Mouse (Mus musculus) MEL (cell line): ENCODE data around the gene Adgb. TPM values are rescaled to one million over a fixed set of nuclear protein-coding genes. Genes with fewer than 3 reads are reported as not detected.

Source experiments
- DNase-seq: peaks from one replicate; pipeline ENCODE4 v3.0.0; 2011; ENCODE audit warnings: low read depth, low spot score
- H3K27ac ChIP-seq: 2 replicates; pipeline ENCODE4 v1.5.1; 2012; ENCODE audit warnings: low read depth, mild to moderate bottlenecking, control low read depth, low read length, moderate library complexity; ENCODE audit not compliant: control insufficient read depth
- H3K27me3 ChIP-seq, 2 experiments: fragments of 150-350 bp in 1 of 2; sonication (generic) in 1 of 2; 2 replicates each; pipeline ENCODE4 v1.6.1; 2012; ENCODE audit warnings: low read length in 2 of 2, mild to moderate bottlenecking in 2 of 2, improper control_type of control experiment in 1 of 2, moderate library complexity in 1 of 2; ENCODE audit not compliant: insufficient read depth in 2 of 2, control insufficient read depth in 1 of 2
- H3K36me3 ChIP-seq, 2 experiments: 2 replicates each; pipeline ENCODE4 v1.6.1; 2012 to 2014; ENCODE audit warnings: low read length in 2 of 2, improper control_type of control experiment in 1 of 2, inconsistent platforms in 1 of 2, mild to moderate bottlenecking in 1 of 2; ENCODE audit not compliant: insufficient read depth in 2 of 2, control insufficient read depth in 1 of 2
- H3K4me1 ChIP-seq, 2 experiments: fragments of 150-350 bp in 1 of 2; sonication (generic) in 1 of 2; 2 replicates each; pipeline ENCODE4 v1.6.1; 2012; ENCODE audit warnings: low read length in 2 of 2, improper control_type of control experiment in 1 of 2, mild to moderate bottlenecking in 1 of 2; ENCODE audit not compliant: insufficient read depth in 2 of 2, control insufficient read depth in 1 of 2
- H3K4me3 ChIP-seq, 2 experiments: fragments of 150-350 bp in 1 of 2; sonication (generic) in 1 of 2; 2 replicates each; pipeline ENCODE4 v1.5.1; 2012; ENCODE audit warnings: low read depth in 2 of 2, low read length in 2 of 2, mild to moderate bottlenecking in 2 of 2, moderate library complexity in 2 of 2, control low read depth in 1 of 2, improper control_type of control experiment in 1 of 2; ENCODE audit not compliant: control insufficient read depth in 1 of 2, insufficient read depth in 1 of 2
- H3K79me2 ChIP-seq: 2 replicates; pipeline ENCODE4 v1.6.1; 2012; ENCODE audit warnings: mild to moderate bottlenecking, low read length, moderate library complexity; ENCODE audit not compliant: control insufficient read depth, poor library complexity, insufficient read depth
- H3K9ac ChIP-seq: 2 replicates; pipeline ENCODE4 v1.6.1; 2012; ENCODE audit warnings: low read depth, mild to moderate bottlenecking, control low read depth, low read length, moderate library complexity; ENCODE audit not compliant: control insufficient read depth, poor library complexity, severe bottlenecking
- H3K9me3 ChIP-seq: fragments of 150-350 bp; sonication (generic); replicated peaks from 2 replicates; pipeline ENCODE4 v1.6.1; 2012; ENCODE audit warnings: mild to moderate bottlenecking, low read length, improper control_type of control experiment, moderate library complexity; ENCODE audit not compliant: insufficient read depth
- BHLHE40 ChIP-seq: IDR thresholded peaks from 2 replicates; pipeline ENCODE4 v1.6.1; 2012; ENCODE audit warnings: low read depth, mild to moderate bottlenecking, inconsistent platforms, low read length, improper control_type of control experiment, borderline replicate concordance
- CTCF ChIP-seq, 3 experiments: IDR thresholded peaks in 2 of 3; conservative IDR thresholded peaks in 1 of 3; 2 replicates each; pipeline ENCODE4 v1.5.1; 2011 to 2012; ENCODE audit warnings: low read length in 3 of 3, low read depth in 2 of 3, mild to moderate bottlenecking in 2 of 3, improper control_type of control experiment in 1 of 3, inconsistent platforms in 1 of 3, mixed read lengths in 1 of 3, moderate library complexity in 1 of 3; ENCODE audit not compliant: control insufficient read depth in 1 of 3, insufficient read depth in 1 of 3, poor library complexity in 1 of 3, severe bottlenecking in 1 of 3
- ETS1 ChIP-seq: IDR thresholded peaks from 2 replicates; pipeline ENCODE4 v1.6.1; 2012; ENCODE audit warnings: low read depth, mild to moderate bottlenecking, inconsistent platforms, low read length, improper control_type of control experiment, moderate library complexity
- GABPA ChIP-seq: IDR thresholded peaks from 2 replicates; pipeline ENCODE4 v1.6.1; 2012; ENCODE audit warnings: low read depth, mild to moderate bottlenecking, inconsistent platforms, low read length, improper control_type of control experiment, moderate library complexity
- GATA1 ChIP-seq: IDR thresholded peaks from 2 replicates; pipeline ENCODE4 v1.6.1; 2011; ENCODE audit warnings: low read depth, low read length, improper control_type of control experiment
- KAT2A ChIP-seq: conservative IDR thresholded peaks from 2 replicates; pipeline ENCODE4 v1.6.1; 2012; ENCODE audit warnings: low read depth, low read length, improper control_type of control experiment, inconsistent platforms
- MAX ChIP-seq: IDR thresholded peaks from 2 replicates; pipeline ENCODE4 v1.6.1; 2011; ENCODE audit warnings: low read length, improper control_type of control experiment
- MEF2A ChIP-seq: IDR thresholded peaks from 2 replicates; pipeline ENCODE4 v1.6.1; 2014; ENCODE audit warnings: low read depth, mild to moderate bottlenecking, inconsistent platforms, low read length, improper control_type of control experiment; ENCODE audit not compliant: poor library complexity, insufficient replicate concordance, severe bottlenecking; ENCODE audit errors: extremely low read depth
- MXI1 ChIP-seq: IDR thresholded peaks from 2 replicates; pipeline ENCODE4 v1.6.1; 2011; ENCODE audit warnings: mild to moderate bottlenecking, low read depth, low read length, improper control_type of control experiment
- MYB ChIP-seq: IDR thresholded peaks from 2 replicates; pipeline ENCODE4 v1.6.1; 2011; ENCODE audit warnings: mild to moderate bottlenecking, low read depth, low read length, improper control_type of control experiment
- NELFE ChIP-seq: IDR thresholded peaks from 2 replicates; pipeline ENCODE4 v1.6.1; 2011; ENCODE audit warnings: low read depth, low read length, improper control_type of control experiment
- NRF1 ChIP-seq: IDR thresholded peaks from 2 replicates; pipeline ENCODE4 v1.6.1; 2014; ENCODE audit warnings: low read depth, mild to moderate bottlenecking, inconsistent platforms, low read length, improper control_type of control experiment, moderate library complexity; ENCODE audit not compliant: poor library complexity, insufficient read depth, severe bottlenecking
- POLR2AphosphoS5 ChIP-seq: IDR thresholded peaks from 2 replicates; pipeline ENCODE4 v1.6.1; 2012; ENCODE audit warnings: low read depth, borderline replicate concordance, mild to moderate bottlenecking, inconsistent platforms, low read length, moderate library complexity, mixed read lengths
- RAD21 ChIP-seq: IDR thresholded peaks from 2 replicates; pipeline ENCODE4 v1.6.1; 2011; ENCODE audit warnings: mild to moderate bottlenecking, low read depth, low read length, improper control_type of control experiment
- TAL1 ChIP-seq: IDR thresholded peaks from 2 replicates; pipeline ENCODE4 v1.6.1; 2012; ENCODE audit warnings: mild to moderate bottlenecking, inconsistent platforms, low read length, moderate library complexity, mixed read lengths
- ZC3H11A ChIP-seq: IDR thresholded peaks from 2 replicates; pipeline ENCODE4 v1.6.1; 2012; ENCODE audit warnings: low read depth, mild to moderate bottlenecking, inconsistent platforms, low read length, improper control_type of control experiment
- polyA plus RNA-seq, 2 experiments: library from polyadenylated mRNA; stranded (reverse) in 1 of 2; unstranded in 1 of 2; fragments of >175 nt in 1 of 2; fragments of >200 nt in 1 of 2; gene quantifications; 2 replicates each; pipeline versions ENCODE4 v1.2.1 to v1.2.4; 2012; ENCODE audit warnings: low replicate concordance in 2 of 2, low read depth in 1 of 2; ENCODE audit not compliant: insufficient read length in 2 of 2, insufficient read depth in 1 of 2, missing spikeins in 1 of 2
- total RNA-seq: library from RNA; depleted of rRNA; stranded (reverse); fragments of 300-350 nt; gene quantifications from 2 replicates; pipeline ENCODE4 v1.2.3, GENCODE M21; 2012

Gene Adgb
- total and polyA plus RNA-seq, 3 experiments, result not detected

- no peaks in the 10 kb centered on the region for H3K79me2 ChIP-seq
- TF ChIP-seq NELFE, result no peak
- no peak for TF ChIP-seq RAD21
- no peak for TF ChIP-seq POLR2AphosphoS5
- no peak for TF ChIP-seq MXI1
- no peak for TF ChIP-seq MAX
- TF ChIP-seq BHLHE40, result no peak
- no peak for TF ChIP-seq NRF1
- no peaks in the 10 kb centered on the region for H3K27me3 ChIP-seq
- no peaks in the 10 kb centered on the region for H3K4me1 ChIP-seq
- H3K9me3 ChIP-seq, result no peaks in the 10 kb centered on the region
- H3K4me3 ChIP-seq, result no peak overlapping the region
- no peak overlapping the region for H3K27ac ChIP-seq
- no peaks in the 10 kb centered on the region for H3K36me3 ChIP-seq
- DNase-seq, result no peak
- no peak overlapping the region for H3K9ac ChIP-seq
Observed at GRCm38 (mm10) chr10:10429032-10429431, 43.1 kb downstream of the Adgb start.

GRCm38 (mm10) chr10:10424383-10424782, 47.7 kb downstream of the Adgb start:
- Histone ChIP-seq H3K4me3 (no peak overlapping the region), H3K27ac (no peak overlapping the region)
- no peak for DNase-seq

GRCm38 (mm10) chr10:10411046-10411445, 61.1 kb downstream of the Adgb start:
- TF ChIP-seq MAX (no peak), MYB (no peak), ZC3H11A (no peak), TAL1 (no peak), GABPA (no peak), KAT2A (no peak), CTCF (IDR thresholded peaks at IDR 0.05 in 2 of 3, conservative IDR thresholded peaks at IDR 0.05 in 1 of 3; ENCODE audit: control insufficient read depth in 1 of 3, insufficient read depth in 1 of 3, low read depth in 2 of 3, low read length in 3 of 3, poor library complexity in 1 of 3, severe bottlenecking in 1 of 3) (no peak), ETS1 (no peak), MEF2A (no peak)
- Histone ChIP-seq H3K9ac (no peak overlapping the region), H3K36me3 (no peaks in the 10 kb centered on the region), H3K4me3 (no peak overlapping the region), H3K9me3 (no peaks in the 10 kb centered on the region), H3K27me3 (no peaks in the 10 kb centered on the region), H3K4me1 (no peaks in the 10 kb centered on the region), H3K79me2 (no peaks in the 10 kb centered on the region), H3K27ac (no peak overlapping the region)
- no peak for DNase-seq

More at GRCm38 (mm10) chr10:10424383-10424782, 47.7 kb downstream of the Adgb start:
- Histone ChIP-seq H3K36me3 (no peaks in the 10 kb centered on the region), H3K9ac (no peak overlapping the region), H3K4me1 (no peaks in the 10 kb centered on the region), H3K27me3 (no peaks in the 10 kb centered on the region), H3K9me3 (no peaks in the 10 kb centered on the region), H3K79me2 (no peaks in the 10 kb centered on the region)
- TF ChIP-seq RAD21, result no peak
- no peak for TF ChIP-seq GATA1
